ENCODE assay signal across 18 mouse cellular contexts in genomic region chr5:75660342-75660741, GRCm38 (mm10).
"Had no signal": no experiment of that assay in that cellular context is flagged by ENCODE, and none has a peak within 500 bp of the region (broad histone marks: within the 10 kb centered on the region; RNA-seq: fewer than 3 reads in every experiment).

No protein-coding gene starts in this region.

- ATAC-seq: midbrain, embryonic 13.5 days; midbrain, embryonic 15.5 days had no signal

- H3K27ac ChIP-seq: liver, embryonic 14.5 days; midbrain, embryonic 13.5 days; midbrain, embryonic 15.5 days; neural tube, embryonic 13.5 days; neural tube, embryonic 15.5 days had no signal

- H3K4me3 ChIP-seq: midbrain, embryonic 13.5 days; midbrain, embryonic 15.5 days; neural tube, embryonic 13.5 days; neural tube, embryonic 15.5 days had no signal

- H3K4me2 ChIP-seq: lung, embryonic 14.5 days; midbrain, embryonic 11.5 days; midbrain, embryonic 13.5 days; midbrain, embryonic 15.5 days; neural tube, embryonic 13.5 days; neural tube, embryonic 15.5 days had no signal

- H3K4me1 ChIP-seq: midbrain, embryonic 13.5 days; midbrain, embryonic 15.5 days; neural tube, embryonic 13.5 days; neural tube, embryonic 15.5 days had no signal

- DNase-seq: lung, adult 18-20 months; lung, embryonic 14.5 days; lung, postnatal 10 days; lung, postnatal 4 days; retina, postnatal 1 day; right cerebral cortex, adult 18-20 months; right cerebral cortex, postnatal 25 days; right cerebral cortex, postnatal 4 days; spleen, adult 18-20 months; thymus, adult 18-20 months; thymus, postnatal 14 days; thymus, postnatal 36 days had no signal

- H3K36me3 ChIP-seq: midbrain, embryonic 15.5 days had no signal

- H3K27me3 ChIP-seq: midbrain, embryonic 13.5 days; midbrain, embryonic 15.5 days; neural tube, embryonic 13.5 days; neural tube, embryonic 15.5 days had no signal
